Mouse (Mus musculus) C3H10T1/2 (cell line): Measurements from ENCODE around the gene Pdgfb. TPM values are rescaled to one million over a fixed set of nuclear protein-coding genes. Genes with fewer than 3 reads are reported as not detected.

ENCODE experiments used
- polyA plus RNA-seq, 2 experiments: library from polyadenylated mRNA; unstranded; fragments of >200 nt; fragmentation: generic; extraction: Trizol; gene quantifications; one replicate each; pipeline ENCODE4 v1.2.1; 2012; ENCODE audit warnings: missing spikeins in 2 of 2

The Pdgfb gene
- polyA plus RNA-seq = 10 to 100 TPM in 1 of 2 experiments, 1 to 10 TPM in 1; 6.5 to 19.0 TPM

GRCm38 (mm10) chr15:80014321-80015210 lies at the start of gene Pdgfb:
Pdgfb (minus strand) TSS chr15:80014977.

GRCm38 (mm10) chr15:79970940-79971339 lies 43.8 kb downstream of the Pdgfb start, which contains the start of gene Cbx7:
Cbx7 (minus strand) TSS chr15:79971119.

Other genes starting within 250 kb of the Pdgfb start
- 10 to 100 TPM; 33.6 to 80.7 TPM for gene Dnal4, start 237.1 kb downstream of the Pdgfb start, polyA plus RNA-seq
- 10 to 100 TPM; 32.5 to 82.6 TPM for gene Nptxr, start 210.2 kb downstream of the Pdgfb start, polyA plus RNA-seq
- under 1 TPM; 0.02 to 0.34 TPM for gene Npcd, start 180.7 kb downstream of the Pdgfb start, polyA plus RNA-seq
- 100 to 1,000 TPM in 1 of 2 experiments, 10 to 100 TPM in 1; 60.9 to 167 TPM for gene Cbx6, start 180.3 kb downstream of the Pdgfb start, polyA plus RNA-seq
- gene Apobec3, start 123.3 kb downstream of the Pdgfb start, polyA plus RNA-seq = 10 to 100 TPM; 13.0 to 41.5 TPM
- 1 to 10 TPM in 1 of 2 experiments, under 1 TPM in 1; 0.75 to 5.3 TPM for gene Cbx7, start 43.9 kb downstream of the Pdgfb start, polyA plus RNA-seq
- gene Syngr1, start 76.4 kb upstream of the Pdgfb start, polyA plus RNA-seq = 1 to 10 TPM; 2.6 to 3.1 TPM
- gene Rpl3, start 76.9 kb upstream of the Pdgfb start, polyA plus RNA-seq = 1,000 to 10,000 TPM; 1,331 to 1,929 TPM
- 10 to 100 TPM; 14.0 to 40.8 TPM for gene Tab1, start 118.2 kb upstream of the Pdgfb start, polyA plus RNA-seq
- gene Mgat3, start 158.7 kb upstream of the Pdgfb start, polyA plus RNA-seq = 10 to 100 TPM in 1 of 2 experiments, under 1 TPM in 1; 0.87 to 14.9 TPM
- gene Mief1, start 219.0 kb upstream of the Pdgfb start, polyA plus RNA-seq = 10 to 100 TPM in 1 of 2 experiments, 1 to 10 TPM in 1; 3.2 to 12.6 TPM
- not detected for gene AC140267.1, start 220.9 kb upstream of the Pdgfb start, polyA plus RNA-seq
- 100 to 1,000 TPM in 1 of 2 experiments, 10 to 100 TPM in 1; 57.6 to 171 TPM for gene Atf4, start 240.2 kb upstream of the Pdgfb start, polyA plus RNA-seq
- gene Rps19bp1, start 249.3 kb upstream of the Pdgfb start, polyA plus RNA-seq = 100 to 1,000 TPM in 1 of 2 experiments, 10 to 100 TPM in 1; 99.4 to 175 TPM